In the genomic region with DNA sequence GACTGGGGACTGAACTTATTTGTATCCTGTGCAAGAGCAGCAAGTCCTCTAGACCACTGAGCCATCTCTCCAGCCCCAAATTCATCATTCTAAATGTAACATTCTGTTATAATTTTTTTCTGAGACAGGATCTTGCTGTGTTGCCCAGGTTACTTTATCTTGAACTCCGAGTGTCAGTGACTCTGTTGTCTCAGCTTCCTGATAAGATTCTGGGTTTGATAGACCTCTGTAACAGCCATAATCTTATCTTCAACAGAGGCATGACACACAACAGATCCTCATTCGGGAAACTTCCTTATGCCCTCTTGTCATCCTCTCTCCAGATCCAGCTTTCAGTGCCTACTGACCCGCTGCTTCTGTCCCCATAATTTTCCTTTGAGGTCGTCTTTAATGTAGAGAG, we compare ENCODE assay signal across 32 mouse cellular contexts. TPM values are rescaled to one million over a fixed set of nuclear protein-coding genes. Genes with fewer than 3 reads are reported as not detected.
"Had no signal": no experiment of that assay in that cellular context is flagged by ENCODE, and none has a peak within 500 bp of the region (broad histone marks: within the 10 kb centered on the region; RNA-seq: fewer than 3 reads in every experiment).

No protein-coding gene starts in this region.

- H3K27ac ChIP-seq: heart, embryonic 10.5 days; heart, embryonic 13.5 days; heart, embryonic 15.5 days; hindbrain, embryonic 13.5 days; hindbrain, embryonic 15.5 days; intestine, embryonic 15.5 days; layer of hippocampus, adult 2 months; limb, embryonic 13.5 days; limb, embryonic 15.5 days had no signal

- H3K4me3 ChIP-seq: heart, embryonic 10.5 days; heart, embryonic 13.5 days; heart, embryonic 15.5 days; hindbrain, embryonic 13.5 days; hindbrain, embryonic 15.5 days; intestine, embryonic 15.5 days; layer of hippocampus, adult 2 months; limb, embryonic 13.5 days; limb, embryonic 15.5 days had no signal

- H3K4me1 ChIP-seq: hindbrain, embryonic 13.5 days; hindbrain, embryonic 15.5 days; intestine, embryonic 15.5 days; limb, embryonic 15.5 days had no signal

- H3K9me3 ChIP-seq: heart, embryonic 10.5 days; heart, embryonic 13.5 days; heart, embryonic 15.5 days; hindbrain, embryonic 13.5 days; hindbrain, embryonic 15.5 days; intestine, embryonic 15.5 days; limb, embryonic 13.5 days; limb, embryonic 15.5 days had no signal

- H3K27me3 ChIP-seq: heart, embryonic 13.5 days; heart, embryonic 15.5 days; hindbrain, embryonic 13.5 days; hindbrain, embryonic 15.5 days; intestine, embryonic 15.5 days; limb, embryonic 13.5 days; limb, embryonic 15.5 days had no signal

- ATAC-seq: inflammation-experienced regulatory T-cells, adult 6 months; intestine, embryonic 15.5 days; intestine, postnatal 0 days had no signal

- H3K4me2 ChIP-seq: heart, embryonic 13.5 days; heart, embryonic 15.5 days; hindbrain, embryonic 13.5 days; hindbrain, embryonic 15.5 days; intestine, embryonic 15.5 days; limb, embryonic 13.5 days; limb, embryonic 15.5 days; liver, embryonic 11.5 days had no signal

- H3K9ac ChIP-seq: heart, embryonic 13.5 days; heart, embryonic 15.5 days; hindbrain, embryonic 13.5 days; hindbrain, embryonic 15.5 days; intestine, embryonic 15.5 days; limb, embryonic 13.5 days; limb, embryonic 15.5 days had no signal

- DNase-seq: gastrocnemius, postnatal 14 days; gastrocnemius, postnatal 36 days; heart, postnatal 14 days; heart, postnatal 36 days; kidney, adult 18-20 months; kidney, adult 8-10 months; kidney, postnatal 10 days; kidney, postnatal 25 days; kidney, postnatal 4 days; left cerebral cortex, postnatal 4 days had no signal

RNA-seq across cellular contexts. Expression of gene D6Ertd527e, which starts 31.8 kb away (rescaled TPM):
- total RNA-seq: gastrocnemius, adult 18-20 months; gastrocnemius, adult 8-10 months; gastrocnemius, postnatal 14 days; gastrocnemius, postnatal 36 days; heart, postnatal 14 days; heart, postnatal 36 days; hematopoietic stem cell, adult 5-6 weeks; layer of hippocampus, adult 2 months; layer of hippocampus, postnatal 10 days; layer of hippocampus, postnatal 25 days; left cerebral cortex, adult 18-20 months; left cerebral cortex, postnatal 10 days; left cerebral cortex, postnatal 25 days had no signal
- polyA plus RNA-seq: heart, embryonic 10.5 days; hindbrain, embryonic 11.5 days; liver, embryonic 16.5 days had no signal
